Mouse (Mus musculus): ENCODE measurements around the gene Gmds. TPM values are rescaled to one million over a fixed set of nuclear protein-coding genes. Genes with fewer than 3 reads are reported as not detected.

Gmds gene
- 1 to 10 TPM; 7.9 to 8.5 TPM for total RNA-seq (2021)
- long read RNA-seq, experiment 1, transcript Gmds-201 (11 exons, 1,713 nt), result major isoform, 9 of 9 reads
- long read RNA-seq, experiment 1, partial matches to known transcripts, result 0 of 9 reads
- long read RNA-seq, experiment 1, other reads (novel, unspliced or antisense), result 0 of 9 reads
- long read RNA-seq, experiment 2, transcript Gmds-201 (11 exons, 1,713 nt), result major isoform, 13 of 16 reads
- long read RNA-seq, experiment 2, partial matches to known transcripts, result 2 of 16 reads
- long read RNA-seq, experiment 2, other reads (novel, unspliced or antisense), result 1 of 16 reads

- peak; percentile 88 to 92 for DNase-seq (ENCODE audit: low spot score in 2 of 2)
Measured at GRCm38 (mm10) chr13:32338513-32339365, at the start of gene Gmds. Gene Gmds (minus strand): TSS chr13:32338740.

DNA sequence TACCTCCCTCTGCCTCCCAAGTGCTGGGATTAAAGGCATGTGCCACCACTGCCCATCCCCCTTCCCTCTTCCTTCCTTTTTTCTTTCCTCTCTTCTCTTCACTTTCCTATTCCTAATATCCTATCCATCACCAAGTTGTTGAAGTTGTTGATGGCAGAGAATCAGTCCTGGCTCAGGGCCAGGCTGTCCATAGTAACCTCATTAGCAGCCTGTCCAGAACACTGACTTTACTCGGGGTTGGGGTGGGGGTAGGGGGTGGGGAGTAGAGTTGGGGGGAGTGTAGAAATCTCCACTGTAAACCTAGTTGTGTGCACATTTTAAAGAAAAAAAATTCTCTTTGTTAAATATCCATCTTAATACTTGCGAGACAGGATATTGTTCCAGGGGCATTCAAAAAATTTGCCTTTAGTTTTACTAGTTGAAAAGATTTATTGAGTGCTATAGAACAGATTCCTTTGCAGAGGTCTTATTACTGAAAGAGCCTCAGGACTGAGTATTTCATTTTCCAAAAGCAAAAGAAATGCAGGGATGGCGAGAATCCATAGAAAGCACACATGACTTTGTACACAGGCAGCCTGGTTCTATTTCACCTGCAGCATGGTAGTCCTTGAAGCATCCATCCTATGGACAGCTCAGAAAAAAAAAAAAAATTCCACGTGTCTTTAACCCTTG lies 47.0 kb upstream of the Gmds start:
- no peak for DNase-seq (ENCODE audit: low spot score in 2 of 2)

- no peak for DNase-seq (ENCODE audit: low spot score in 2 of 2)
Measured at GRCm38 (mm10) chr13:32382227-32383010, 43.9 kb upstream of the Gmds start.

- DNase-seq (ENCODE audit: low spot score in 2 of 2), result no peak
Measured at GRCm38 (mm10) chr13:32378634-32379033, 40.1 kb upstream of the Gmds start.

- no peak for DNase-seq (ENCODE audit: low spot score in 2 of 2)
Measured at GRCm38 (mm10) chr13:32372531-32372883, 34.0 kb upstream of the Gmds start.

DNA sequence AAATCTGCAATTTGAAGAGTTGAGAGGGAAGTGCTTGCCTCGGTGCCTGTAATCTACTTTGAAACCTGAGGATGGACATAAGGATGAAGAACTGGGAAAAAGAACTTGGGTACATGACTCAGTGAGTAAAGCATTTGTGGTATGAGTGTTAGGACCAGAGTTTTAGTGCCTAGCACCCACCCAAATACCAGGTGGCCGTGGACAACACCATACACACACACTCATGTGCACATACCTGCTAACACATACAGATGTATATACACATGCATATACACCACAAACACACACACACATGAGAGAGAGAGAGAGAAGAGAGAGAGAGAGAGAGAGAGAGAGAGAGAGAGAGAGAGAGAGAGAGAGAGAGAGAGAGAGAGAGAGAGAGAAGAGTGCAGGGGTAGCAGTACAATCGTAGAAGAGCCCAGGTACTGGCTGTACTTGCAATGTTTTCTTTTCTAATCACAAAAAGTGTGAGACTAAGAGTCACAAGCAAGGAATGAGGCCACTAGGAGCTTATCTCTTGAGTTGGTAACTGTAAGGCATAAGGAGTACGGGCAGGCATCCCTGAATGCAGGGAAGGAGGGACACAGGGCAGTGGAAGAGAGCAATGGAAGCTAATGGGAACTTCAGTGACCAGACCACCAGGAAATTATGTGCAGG lies 33.5 kb upstream of the Gmds start:
- no peak for DNase-seq (ENCODE audit: low spot score in 2 of 2)

DNA sequence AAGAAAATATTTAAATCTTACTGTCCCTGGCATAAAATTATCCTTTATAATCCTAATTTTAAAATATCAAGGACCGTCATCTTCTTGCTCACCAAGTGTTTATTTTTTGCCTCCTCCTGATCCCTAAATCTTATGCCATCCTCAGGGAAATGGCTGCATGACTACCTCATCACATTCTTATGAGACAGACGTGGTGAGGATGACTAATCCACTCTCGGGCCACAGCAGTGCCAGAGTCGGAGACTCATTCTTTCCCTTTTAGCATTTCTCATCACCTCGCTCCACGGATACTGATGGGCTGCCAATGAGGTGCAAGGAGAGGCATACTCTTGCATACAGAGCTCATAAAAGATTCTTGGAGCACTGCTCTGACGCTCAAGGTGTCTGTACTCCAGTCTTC lies 32.2 kb upstream of the Gmds start:
- no peak for DNase-seq (ENCODE audit: low spot score in 2 of 2)

DNA sequence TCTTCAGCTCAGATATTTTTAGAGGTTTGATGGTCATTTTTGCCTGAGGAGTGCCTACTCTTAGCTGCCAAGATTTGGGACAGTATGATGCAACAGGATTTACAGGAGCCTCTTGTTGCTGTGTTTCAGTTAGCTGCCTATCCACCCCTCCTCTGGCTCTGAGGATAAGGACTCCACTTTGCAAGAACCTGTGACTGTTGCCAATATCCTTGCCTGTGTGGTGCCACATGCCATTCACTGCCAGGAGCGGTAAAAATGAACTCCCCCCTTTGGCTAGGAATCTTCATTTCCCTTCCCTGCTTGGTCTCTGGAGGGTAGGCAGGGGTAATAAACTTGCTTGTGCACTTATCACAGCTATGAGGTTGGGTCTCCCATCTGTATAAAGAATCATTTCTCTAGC lies 31.6 kb upstream of the Gmds start:
- DNase-seq (ENCODE audit: low spot score in 2 of 2), result no peak

DNA sequence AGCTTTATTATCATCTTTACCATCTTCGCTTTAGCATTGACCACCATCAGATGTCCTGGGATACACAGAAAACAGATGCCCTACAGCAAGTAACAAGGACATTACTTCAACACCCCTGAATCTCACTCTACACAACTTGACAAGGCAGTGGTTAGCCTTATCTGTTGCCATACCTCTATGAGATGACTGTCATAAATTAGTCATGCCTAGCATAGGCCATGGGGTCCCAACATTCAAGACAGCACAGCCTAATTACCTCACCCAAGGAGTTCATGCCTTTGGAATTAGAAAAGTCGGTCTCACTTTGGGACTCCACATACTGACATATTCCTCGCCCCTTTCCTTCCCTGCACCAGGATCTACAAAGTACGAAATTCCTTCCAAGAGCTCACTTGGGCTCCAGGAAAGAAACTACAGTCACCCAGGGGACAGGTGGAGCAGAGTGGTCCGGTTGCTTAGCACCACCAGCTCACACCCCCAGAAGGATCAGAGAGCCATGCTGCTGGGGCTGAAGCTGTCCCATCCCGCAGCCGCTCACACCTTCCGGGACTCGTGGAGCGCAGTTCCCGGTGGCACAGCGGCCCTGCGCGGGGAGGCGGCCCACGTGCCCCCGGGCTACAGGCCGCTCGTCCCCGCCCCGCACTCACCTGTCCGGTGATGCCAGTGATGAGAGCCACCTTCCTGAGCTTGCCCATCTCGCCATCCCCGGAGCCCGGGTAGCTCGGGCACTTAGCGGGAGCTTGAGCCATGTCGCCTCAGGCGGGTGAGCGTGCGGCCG lies 616 bp downstream of the Gmds start:
- DNase-seq (ENCODE audit: low spot score in 2 of 2), result no peak

GRCm38 (mm10) chr13:32318309-32318708 lies 20.2 kb downstream of the Gmds start:
- DNase-seq (ENCODE audit: low spot score in 2 of 2), result no peak

GRCm38 (mm10) chr13:32317354-32317753 lies 21.2 kb downstream of the Gmds start:
- DNase-seq (ENCODE audit: low spot score in 2 of 2), result no peak

- DNase-seq (ENCODE audit: low spot score in 2 of 2), result peak in 1 of 2 experiments; percentile 18
Measured at GRCm38 (mm10) chr13:32312663-32313062, 25.9 kb downstream of the Gmds start.

DNA sequence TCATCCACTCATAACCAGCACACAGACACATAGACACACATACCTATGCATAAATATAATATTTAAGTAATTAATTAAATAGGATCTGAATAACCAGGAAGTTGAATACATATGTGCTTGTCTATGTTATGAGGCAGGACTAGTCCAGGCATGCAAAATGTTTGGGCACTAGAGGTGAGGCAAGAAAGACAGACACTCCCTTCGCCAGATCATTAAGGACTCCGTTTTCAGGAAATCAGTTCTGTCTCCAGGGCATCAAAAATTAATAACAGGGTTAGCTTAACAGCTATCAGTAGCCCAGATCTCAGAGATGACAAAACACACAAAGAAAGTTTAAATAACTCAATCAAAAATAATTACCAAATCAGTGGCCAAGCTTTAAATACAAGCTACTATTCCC lies 27.1 kb downstream of the Gmds start:
- no peak for DNase-seq (ENCODE audit: low spot score in 2 of 2)

DNA sequence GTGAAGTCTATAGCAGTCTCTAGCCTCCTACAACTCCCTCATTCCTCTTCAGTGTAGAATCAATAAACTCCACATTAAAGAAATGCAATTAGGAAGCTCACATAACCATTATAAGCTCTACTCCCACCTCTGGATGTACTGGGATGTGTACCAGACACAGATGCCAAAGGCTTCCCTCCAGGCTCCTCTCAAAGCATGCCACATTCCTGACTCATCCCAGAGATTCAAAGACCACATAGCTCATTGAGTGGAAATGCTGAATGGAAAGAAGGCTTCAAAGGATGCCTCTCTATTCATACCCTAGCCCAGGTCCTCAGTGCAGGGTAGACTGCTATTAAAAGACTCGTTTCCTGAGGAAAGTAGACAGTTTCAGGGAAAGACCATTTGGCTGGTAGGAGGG lies 40.1 kb downstream of the Gmds start:
- no peak for DNase-seq (ENCODE audit: low spot score in 2 of 2)

DNA sequence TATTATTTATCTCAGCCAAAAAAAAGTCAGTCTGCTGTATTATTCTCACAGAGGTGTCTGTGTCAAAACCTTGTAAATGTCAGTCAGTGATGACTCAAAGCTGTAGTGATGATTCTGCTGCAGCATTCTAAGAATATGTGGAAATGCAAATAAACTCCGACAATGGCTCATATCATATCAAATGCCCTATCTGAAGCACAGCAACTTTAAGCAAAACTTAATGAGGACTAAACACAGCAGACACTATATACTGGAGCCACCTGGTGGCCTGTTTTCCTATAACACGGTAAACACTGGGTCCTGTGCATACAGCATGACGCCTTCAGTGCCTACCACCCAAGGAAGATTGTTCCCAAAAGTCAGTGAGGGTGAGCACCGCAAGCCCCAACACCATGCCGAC lies 41.1 kb downstream of the Gmds start:
- peak in 1 of 2 experiments; percentile 14 for DNase-seq (ENCODE audit: low spot score in 2 of 2)

GRCm38 (mm10) chr13:32294416-32295195 lies 43.9 kb downstream of the Gmds start:
- DNase-seq (ENCODE audit: low spot score in 2 of 2), result no peak

GRCm38 (mm10) chr13:32272937-32273496 lies 65.5 kb downstream of the Gmds start:
- no peak for DNase-seq (ENCODE audit: low spot score in 2 of 2)

DNA sequence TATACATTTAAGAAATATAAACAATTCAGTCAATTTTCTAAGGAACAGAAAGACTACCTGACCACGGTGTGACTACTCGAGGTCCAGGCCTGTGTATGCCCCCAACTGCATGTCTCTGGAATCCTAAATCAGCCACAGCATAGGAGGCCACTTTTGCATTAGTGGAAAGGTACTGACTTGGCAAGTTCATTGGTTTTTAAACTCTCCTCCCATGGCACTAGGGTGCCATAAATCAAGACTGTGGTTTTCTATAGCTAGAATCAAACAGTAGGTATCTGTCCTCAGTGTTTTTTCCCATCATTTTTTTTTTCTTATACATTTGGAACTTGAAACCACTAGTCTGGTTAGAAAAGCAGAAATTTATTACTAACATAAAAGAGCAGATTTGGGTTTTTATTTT lies 68.8 kb downstream of the Gmds start:
- no peak for DNase-seq (ENCODE audit: low spot score in 2 of 2)

GRCm38 (mm10) chr13:32269261-32269660 lies 69.3 kb downstream of the Gmds start:
- no peak for DNase-seq (ENCODE audit: low spot score in 2 of 2)

Measured in gastrocnemius, postnatal 4 days (tissue).